Mouse (Mus musculus) CH12F3 (cell line): ENCODE results near the gene Pla2g2c.

Experiments
- in situ Hi-C: fragments of 300-500 bp; cut with MboI; formaldehyde crosslinking; loops from 2 replicates; pipeline ENCODE4 v1.14.3; 2020; ENCODE audit warnings: low sequenced_read_pairs

The Pla2g2c gene

GRCm38 (mm10) chr4:138724354-138725126 lies at the start of gene Pla2g2c:
Gene Pla2g2c, plus strand, starts transcription at chr4:138724792.
- in situ Hi-C loops = loop anchor here (25.0 kb wide), 1 partner anchor 288 kb away; no protein-coding TSS in a partner anchor

- in situ Hi-C loops = no loop called here
These were observed 48.1 kb upstream of the Pla2g2c start for GRCm38 (mm10) chr4:138676480-138676879.

- in situ Hi-C loops = no loop called here
These were observed 47.0 kb upstream of the Pla2g2c start for GRCm38 (mm10) chr4:138677579-138677978.

GRCm38 (mm10) chr4:138680124-138680523 lies 44.5 kb upstream of the Pla2g2c start:
- in situ Hi-C loops = no loop called here

- in situ Hi-C loops = no loop called here
These were observed 41.8 kb upstream of the Pla2g2c start for GRCm38 (mm10) chr4:138682760-138683159.

- in situ Hi-C loops = no loop called here
These were observed 38.8 kb upstream of the Pla2g2c start for GRCm38 (mm10) chr4:138685813-138686212.

- in situ Hi-C loops = no loop called here
These were observed 35.5 kb upstream of the Pla2g2c start for GRCm38 (mm10) chr4:138689094-138689512.

GRCm38 (mm10) chr4:138690561-138690960 lies 34.0 kb upstream of the Pla2g2c start:
- in situ Hi-C loops = no loop called here

GRCm38 (mm10) chr4:138691443-138692181 lies 33.0 kb upstream of the Pla2g2c start:
- in situ Hi-C loops = no loop called here

GRCm38 (mm10) chr4:138693043-138693692 lies 31.4 kb upstream of the Pla2g2c start:
- in situ Hi-C loops = no loop called here

- in situ Hi-C loops = no loop called here
These were observed 27.9 kb upstream of the Pla2g2c start for GRCm38 (mm10) chr4:138696720-138697119.

GRCm38 (mm10) chr4:138697166-138697860 lies 27.3 kb upstream of the Pla2g2c start:
- in situ Hi-C loops = no loop called here

GRCm38 (mm10) chr4:138698296-138698695 lies 26.3 kb upstream of the Pla2g2c start:
- in situ Hi-C loops = no loop called here

- in situ Hi-C loops = loop anchor here (10.0 kb wide), 2 partner anchors 154 to 256 kb away; no protein-coding TSS in a partner anchor
These were observed 24.2 kb upstream of the Pla2g2c start for GRCm38 (mm10) chr4:138700184-138700982.

GRCm38 (mm10) chr4:138701111-138701510 lies 23.5 kb upstream of the Pla2g2c start:
- in situ Hi-C loops = loop anchor here (10.0 kb wide), 2 partner anchors 154 to 256 kb away; no protein-coding TSS in a partner anchor

GRCm38 (mm10) chr4:138702031-138702430 lies 22.6 kb upstream of the Pla2g2c start:
- in situ Hi-C loops = loop anchor here (10.0 kb wide), 2 partner anchors 153 to 257 kb away; no protein-coding TSS in a partner anchor

- in situ Hi-C loops = loop anchor here (10.0 kb wide), 2 partner anchors 152 to 258 kb away; no protein-coding TSS in a partner anchor
These were observed 22.1 kb upstream of the Pla2g2c start for GRCm38 (mm10) chr4:138702528-138702927.

GRCm38 (mm10) chr4:138703591-138703990 lies 21.0 kb upstream of the Pla2g2c start:
- in situ Hi-C loops = loop anchor here (10.0 kb wide), 2 partner anchors 151 to 259 kb away; no protein-coding TSS in a partner anchor

GRCm38 (mm10) chr4:138704169-138704568 lies 20.4 kb upstream of the Pla2g2c start:
- in situ Hi-C loops = loop anchor here (10.0 kb wide), 2 partner anchors 151 to 259 kb away; no protein-coding TSS in a partner anchor
